Mouse (Mus musculus) heart, embryonic 11.5 days (tissue): ENCODE measurements around the gene Fam178b. TPM values are rescaled to one million over a fixed set of nuclear protein-coding genes. Genes with fewer than 3 reads are reported as not detected.

Experiments
- microRNA-seq: library from miRNA; unstranded; fragments of <30 nt; microRNA quantifications from one replicate; pipeline ENCODE4, GENCODE M21; 2016; ENCODE audit warnings: borderline number of aligned reads
- polyA plus RNA-seq: library from polyadenylated mRNA; unstranded; fragments of >200 nt; fragmentation: Nextera tagmentation; extraction: Ambion mirVana; gene quantifications from 2 replicates; pipeline ENCODE4 v1.2.1, GENCODE M21; 2014

The Fam178b gene
- polyA plus RNA-seq, 1 experiment from 2014 or later, result 3.5 TPM

Small RNA genes within 50 kb of the gene (microRNA-seq; reads per million reads assigned to microRNA genes)
- not detected for gene Gm24133

Other genes with a start within 250 kb of the Fam178b start
- 31.3 and 31.4 TPM in 2 replicates for gene Lman2l, start 237.9 kb downstream of the Fam178b start, polyA plus RNA-seq
- gene Cnnm4, start 211.6 kb downstream of the Fam178b start, polyA plus RNA-seq, result 6.6 and 6.9 TPM in 2 replicates
- gene Cnnm3, start 171.3 kb downstream of the Fam178b start, polyA plus RNA-seq, result 2.5 and 3.9 TPM in 2 replicates
- 9.8 and 13.6 TPM in 2 replicates for gene Ankrd23, start 146.3 kb downstream of the Fam178b start, polyA plus RNA-seq
- 0.44 TPM in 1 of 2 replicates, not detected in the other for gene Gm42417, start 143.8 kb downstream of the Fam178b start, polyA plus RNA-seq
- 19.9 and 25.1 TPM in 2 replicates for gene Ankrd39, start 135.7 kb downstream of the Fam178b start, polyA plus RNA-seq
- 0.96 and 2.1 TPM in 2 replicates for gene Sema4c, start 124.8 kb downstream of the Fam178b start, polyA plus RNA-seq
- 1,165 and 1,189 TPM in 2 replicates for gene Cox5b, start 8.3 kb upstream of the Fam178b start, polyA plus RNA-seq
- 0.46 TPM in 1 of 2 replicates, not detected in the other for gene 4933424G06Rik, start 27.0 kb upstream of the Fam178b start, polyA plus RNA-seq
- 79.4 and 99.8 TPM in 2 replicates for gene Actr1b, start 31.2 kb upstream of the Fam178b start, polyA plus RNA-seq
- 0.18 and 0.26 TPM in 2 replicates for gene Zap70, start 78.6 kb upstream of the Fam178b start, polyA plus RNA-seq